Mouse (Mus musculus): Measurements from ENCODE around the gene Tmem196.

DNA sequence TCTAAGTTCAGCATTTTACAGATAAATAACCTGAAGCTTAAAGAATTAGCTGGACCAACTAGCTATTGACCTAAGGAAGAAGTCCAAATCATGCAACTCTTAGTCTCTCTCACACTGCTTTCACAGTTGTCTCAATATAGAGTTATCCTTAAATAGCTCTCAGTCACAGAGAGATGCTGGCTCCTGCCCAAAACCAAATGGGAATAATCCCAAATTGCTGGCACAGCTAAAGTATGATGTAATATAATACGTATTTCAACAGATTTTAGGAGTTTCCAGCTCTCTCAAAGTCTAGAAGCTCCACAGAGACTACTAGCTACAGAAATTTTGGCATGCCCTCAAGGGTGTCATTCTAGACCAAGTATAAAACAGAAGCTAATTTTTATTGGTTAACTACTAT, 15.1 kb downstream of the Tmem196 start:
- TF ChIP-seq CTCF (IDR thresholded peaks at IDR 0.05; ENCODE audit: low read depth) = no peak
- TF ChIP-seq EP300 (IDR thresholded peaks at IDR 0.05; ENCODE audit: low read depth) = no peak

Data from heart, postnatal 0 days (tissue).